Mouse (Mus musculus) forebrain, embryonic 13.5 days (tissue): ENCODE data around the gene Farp1. TPM values are rescaled to one million over a fixed set of nuclear protein-coding genes. Genes with fewer than 3 reads are reported as not detected.
A peak's percentile ranks its signal among the peaks of the same experiment; 100 is the strongest.
"Not testable (repeated sequence)": the region's sequence is repeated elsewhere in the genome, so short reads cannot be mapped to it uniquely, and the experiment has no call there.

Source experiments
- ATAC-seq: fragments of 200-750 bp; cut with Nextera tagmentation; 2 replicates; pipeline ENCODE4 v1.8.0; 2017
- H3K27ac ChIP-seq: fragments of 300-500 bp; sonication (generic); 2 replicates; pipeline ENCODE4 v1.5.1; 2015; ENCODE audit warnings: inconsistent platforms, mild to moderate bottlenecking, moderate library complexity
- H3K27me3 ChIP-seq: fragments of 300-500 bp; sonication (generic); 2 replicates; pipeline ENCODE4 v1.6.1; 2015; ENCODE audit warnings: mild to moderate bottlenecking, inconsistent platforms
- H3K36me3 ChIP-seq: fragments of 300-500 bp; sonication (generic); 2 replicates; pipeline ENCODE4 v1.6.1; 2015; ENCODE audit warnings: mild to moderate bottlenecking, inconsistent platforms; ENCODE audit not compliant: poor library complexity, severe bottlenecking
- H3K4me1 ChIP-seq: fragments of 300-500 bp; sonication (generic); 2 replicates; pipeline ENCODE4 v1.6.1; 2015; ENCODE audit warnings: inconsistent platforms
- H3K4me2 ChIP-seq: fragments of 300-500 bp; sonication (generic); 2 replicates; pipeline ENCODE4 v1.6.1; 2015; ENCODE audit warnings: inconsistent platforms, mild to moderate bottlenecking, moderate library complexity
- H3K4me3 ChIP-seq: fragments of 300-500 bp; sonication (generic); 2 replicates; pipeline ENCODE4 v1.5.1; 2015; ENCODE audit warnings: mild to moderate bottlenecking, inconsistent platforms
- H3K9ac ChIP-seq: fragments of 300-500 bp; sonication (generic); 2 replicates; pipeline ENCODE4 v1.6.1; 2015; ENCODE audit warnings: mild to moderate bottlenecking, inconsistent platforms
- H3K9me3 ChIP-seq: fragments of 300-500 bp; sonication (generic); replicated peaks from 2 replicates; pipeline ENCODE4 v1.6.1; 2016; ENCODE audit warnings: inconsistent platforms
- WGBS: fragments of 180-500 bp; shearing (Covaris S2); methylation state at CpG from one replicate; pipeline ENCODE4 v1.1.7; 2015; 5-methylcytosine and 5-hydroxymethylcytosine counted together
- polyA plus RNA-seq: library from polyadenylated mRNA; unstranded; fragments of >200 nt; fragmentation: Nextera tagmentation; extraction: Ambion mirVana; gene quantifications from 2 replicates; pipeline ENCODE4 v1.2.1, GENCODE M21; 2015

The Farp1 gene
- polyA plus RNA-seq, 1 experiment from 2014 or later, result 15.9 TPM

DNA sequence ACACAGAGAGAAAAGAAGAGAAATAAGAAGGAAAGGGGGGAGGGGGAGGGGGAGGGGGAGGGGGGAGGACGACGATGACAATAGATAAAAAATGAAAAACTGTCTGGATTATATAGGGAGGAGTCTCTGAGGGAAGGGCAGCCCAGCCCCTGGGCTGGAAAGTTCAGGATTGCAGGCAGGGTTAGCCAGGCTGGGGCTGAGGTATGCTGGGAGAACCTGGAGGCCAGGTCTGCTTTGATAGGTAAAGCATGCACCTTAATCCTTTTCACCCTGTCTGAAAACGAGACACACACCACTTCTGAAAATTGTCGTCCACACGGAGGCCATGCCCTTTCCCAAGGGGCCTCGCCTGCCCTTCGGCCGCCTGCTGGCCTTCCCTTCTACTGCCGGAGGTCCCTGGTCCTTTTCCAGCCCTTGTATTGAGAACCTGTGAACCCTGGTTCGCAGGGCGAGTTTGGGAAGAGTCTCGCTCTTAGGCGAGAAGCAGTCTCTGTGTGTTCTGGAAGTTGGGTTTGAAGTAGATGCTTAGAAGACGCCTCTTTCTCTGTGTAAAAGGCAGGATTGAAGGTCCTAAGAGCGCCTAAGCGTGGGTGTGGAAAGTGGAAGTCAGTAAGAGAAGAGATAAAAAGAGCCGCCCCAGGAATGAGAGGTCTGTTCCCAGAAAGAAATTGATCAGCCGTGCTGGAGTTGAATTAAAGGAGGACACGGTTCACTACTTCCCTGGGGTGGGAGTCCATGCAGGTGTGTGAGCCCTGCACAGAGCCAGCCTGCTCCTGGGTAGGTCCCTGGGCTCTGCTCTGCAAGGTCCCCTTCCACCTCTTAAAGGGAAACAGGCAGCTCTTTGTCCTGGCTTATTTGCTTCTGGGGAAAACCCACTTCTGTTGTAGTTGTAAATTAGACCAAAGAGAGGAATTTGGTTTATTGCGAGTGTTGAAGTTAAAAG is 94.1 kb downstream of the Farp1 start:
- Histone ChIP-seq H3K9me3 (no peaks in the 10 kb centered on the region), H3K4me2 (no peak overlapping the region), H3K27me3 (no peaks in the 10 kb centered on the region), H3K36me3 (no peaks in the 10 kb centered on the region), H3K4me3 (no peak overlapping the region), H3K4me1 (peaks cover 8% of the 10 kb centered on the region), H3K9ac (no peak overlapping the region), H3K27ac (no peak overlapping the region)
- WGBS, result 25% methylated on average over 18 of the region's 20 CpGs
- no peak for ATAC-seq

- not testable (repeated sequence) for H3K4me2 ChIP-seq, H3K4me1 ChIP-seq, H3K27ac ChIP-seq, H3K9ac ChIP-seq, H3K36me3 ChIP-seq, H3K9me3 ChIP-seq, ATAC-seq, H3K4me3 ChIP-seq, H3K27me3 ChIP-seq
- whole genome bisulfite sequencing, result 82% methylated on average over 1 of the region's 1 CpGs
Observed at GRCm38 (mm10) chr14:121130351-121130750, 95.4 kb downstream of the Farp1 start.

DNA sequence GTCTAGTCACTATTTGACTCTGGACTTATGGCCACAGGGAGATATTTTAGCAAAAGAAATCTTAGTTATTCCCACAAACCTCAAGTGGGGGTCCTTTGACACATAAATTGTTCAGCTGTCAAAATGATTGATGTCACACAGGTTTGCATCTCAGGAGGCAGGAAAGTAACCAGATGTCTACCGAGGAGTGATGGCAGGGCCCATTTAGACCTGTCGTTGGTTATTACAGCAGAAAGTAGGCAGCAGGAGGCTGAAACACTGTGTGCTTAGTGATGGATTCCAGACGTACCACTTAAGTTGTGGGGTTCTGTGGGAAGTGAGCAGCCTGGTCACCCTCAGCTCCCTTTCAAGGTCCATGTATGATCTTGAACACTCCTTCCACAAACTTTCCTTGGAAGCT is 99.4 kb downstream of the Farp1 start:
- no peak overlapping the region for H3K4me3 ChIP-seq
- no peak overlapping the region for H3K9ac ChIP-seq
- H3K4me2 ChIP-seq, result no peak overlapping the region
- no peaks in the 10 kb centered on the region for H3K36me3 ChIP-seq
- WGBS, result 57% methylated on average over 3 of the region's 3 CpGs
- H3K27ac ChIP-seq, result no peak overlapping the region
- no peaks in the 10 kb centered on the region for H3K9me3 ChIP-seq
- no peaks in the 10 kb centered on the region for H3K27me3 ChIP-seq
- peaks cover 7% of the 10 kb centered on the region for H3K4me1 ChIP-seq
- no peak for ATAC-seq

DNA sequence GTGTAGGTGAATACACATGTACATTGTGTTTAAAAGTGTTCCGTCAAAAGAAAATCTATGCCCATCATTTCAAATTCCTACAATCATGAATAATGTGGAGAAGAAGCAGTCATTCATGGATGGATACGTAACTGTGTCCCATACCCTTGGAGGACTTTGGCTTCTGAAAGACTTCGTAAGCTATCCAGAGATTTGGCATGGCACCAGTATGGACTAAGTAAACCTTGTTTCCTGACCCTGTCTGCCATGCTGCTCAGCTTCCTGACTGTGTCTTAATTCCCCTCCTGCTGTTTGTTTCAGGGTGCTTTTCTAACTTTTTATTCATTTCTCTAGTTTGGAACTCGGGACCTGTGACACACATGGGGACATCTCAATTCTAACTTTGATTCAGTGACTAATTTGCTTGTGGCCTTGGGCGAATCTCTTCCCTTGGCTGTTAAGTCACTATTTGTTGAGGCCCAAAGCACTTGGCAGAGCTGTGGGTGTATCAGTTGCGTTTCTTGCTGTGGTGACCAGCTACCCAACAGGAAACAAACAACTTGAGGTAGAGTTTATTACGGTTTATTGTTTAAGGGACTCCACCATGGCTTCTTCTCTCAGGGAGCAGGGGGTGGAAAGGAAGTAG is 108.9 kb downstream of the Farp1 start:
- no peak for ATAC-seq
- Histone ChIP-seq H3K27me3 (no peaks in the 10 kb centered on the region), H3K9ac (no peak overlapping the region), H3K36me3 (no peaks in the 10 kb centered on the region), H3K27ac (no peak overlapping the region), H3K4me2 (no peak overlapping the region), H3K4me3 (no peak overlapping the region), H3K4me1 (peaks cover 28% of the 10 kb centered on the region), H3K9me3 (no peaks in the 10 kb centered on the region)
- 92% methylated on average over 7 of the region's 7 CpGs for WGBS

GRCm38 (mm10) chr14:121144496-121144895 is 109.5 kb downstream of the Farp1 start:
- Histone ChIP-seq H3K9ac (no peak overlapping the region), H3K4me1 (peaks cover 28% of the 10 kb centered on the region), H3K4me2 (no peak overlapping the region), H3K27me3 (no peaks in the 10 kb centered on the region), H3K4me3 (no peak overlapping the region), H3K36me3 (no peaks in the 10 kb centered on the region), H3K9me3 (no peaks in the 10 kb centered on the region), H3K27ac (no peak overlapping the region)
- 75% methylated on average over 2 of the region's 2 CpGs for WGBS
- no peak for ATAC-seq

DNA sequence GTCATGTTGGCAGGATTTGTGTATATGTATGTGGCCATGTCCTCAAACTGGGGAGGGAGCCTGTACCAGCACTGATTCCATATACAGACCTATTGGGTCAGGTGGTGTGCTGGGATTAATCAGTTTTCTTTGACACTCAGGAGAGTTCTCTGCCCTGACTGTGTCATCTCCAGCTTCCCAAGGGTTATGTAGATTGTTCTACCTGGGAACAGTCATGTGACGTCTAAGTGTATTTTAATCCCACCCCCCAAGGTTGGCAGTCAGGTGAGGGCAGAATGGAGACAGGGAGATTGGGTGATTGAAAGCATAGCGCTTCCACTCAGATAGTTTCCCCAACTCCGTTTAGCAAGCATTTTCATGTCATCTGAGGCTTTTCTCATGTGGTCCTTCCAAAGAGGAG is 110.3 kb downstream of the Farp1 start:
- Histone ChIP-seq H3K9ac (no peak overlapping the region), H3K27me3 (no peaks in the 10 kb centered on the region), H3K36me3 (no peaks in the 10 kb centered on the region), H3K4me1 (peaks cover 26% of the 10 kb centered on the region), H3K4me3 (no peak overlapping the region), H3K27ac (no peak overlapping the region), H3K4me2 (no peak overlapping the region), H3K9me3 (no peaks in the 10 kb centered on the region)
- 62% methylated on average over 3 of the region's 3 CpGs for WGBS
- no peak for ATAC-seq

DNA sequence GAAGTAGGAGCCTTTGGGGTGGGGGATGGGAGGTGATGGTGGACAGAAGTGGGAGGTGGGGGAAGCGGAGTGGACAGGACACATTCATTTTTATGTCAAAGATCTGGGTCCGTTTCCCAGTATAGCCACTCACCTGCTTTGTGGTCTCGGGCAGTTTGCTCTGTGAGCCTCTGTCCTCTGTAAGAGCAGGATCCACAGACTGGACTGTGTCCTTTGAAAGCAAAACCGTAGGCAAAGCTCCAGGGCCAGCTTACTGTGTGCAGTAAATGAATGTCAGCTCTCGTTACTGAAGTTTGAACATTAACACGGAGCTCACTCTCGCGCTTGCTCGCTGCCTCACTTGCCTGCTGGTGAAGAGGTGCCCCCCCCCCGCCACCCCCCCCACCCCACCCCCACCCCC is 110.7 kb downstream of the Farp1 start:
- H3K4me1 ChIP-seq, result peaks cover 27% of the 10 kb centered on the region
- no peaks in the 10 kb centered on the region for H3K27me3 ChIP-seq
- WGBS, result 38% methylated on average over 9 of the region's 10 CpGs
- H3K4me3 ChIP-seq, result no peak overlapping the region
- ATAC-seq, result no peak
- H3K9ac ChIP-seq, result no peak overlapping the region
- no peaks in the 10 kb centered on the region for H3K9me3 ChIP-seq
- H3K27ac ChIP-seq, result no peak overlapping the region
- H3K4me2 ChIP-seq, result no peak overlapping the region
- no peaks in the 10 kb centered on the region for H3K36me3 ChIP-seq

GRCm38 (mm10) chr14:121146213-121146612 is 111.2 kb downstream of the Farp1 start:
- ATAC-seq, result no peak
- peaks cover 24% of the 10 kb centered on the region for H3K4me1 ChIP-seq
- H3K36me3 ChIP-seq, result no peaks in the 10 kb centered on the region
- no peaks in the 10 kb centered on the region for H3K9me3 ChIP-seq
- no peaks in the 10 kb centered on the region for H3K27me3 ChIP-seq
- no peak overlapping the region for H3K9ac ChIP-seq
- no peak overlapping the region for H3K27ac ChIP-seq
- 73% methylated on average over 7 of the region's 7 CpGs for WGBS
- H3K4me2 ChIP-seq, result no peak overlapping the region
- no peak overlapping the region for H3K4me3 ChIP-seq

- no peak for ATAC-seq
- 88% methylated on average over 3 of the region's 3 CpGs for WGBS
Observed at GRCm38 (mm10) chr14:121147026-121147425, 112.0 kb downstream of the Farp1 start.

DNA sequence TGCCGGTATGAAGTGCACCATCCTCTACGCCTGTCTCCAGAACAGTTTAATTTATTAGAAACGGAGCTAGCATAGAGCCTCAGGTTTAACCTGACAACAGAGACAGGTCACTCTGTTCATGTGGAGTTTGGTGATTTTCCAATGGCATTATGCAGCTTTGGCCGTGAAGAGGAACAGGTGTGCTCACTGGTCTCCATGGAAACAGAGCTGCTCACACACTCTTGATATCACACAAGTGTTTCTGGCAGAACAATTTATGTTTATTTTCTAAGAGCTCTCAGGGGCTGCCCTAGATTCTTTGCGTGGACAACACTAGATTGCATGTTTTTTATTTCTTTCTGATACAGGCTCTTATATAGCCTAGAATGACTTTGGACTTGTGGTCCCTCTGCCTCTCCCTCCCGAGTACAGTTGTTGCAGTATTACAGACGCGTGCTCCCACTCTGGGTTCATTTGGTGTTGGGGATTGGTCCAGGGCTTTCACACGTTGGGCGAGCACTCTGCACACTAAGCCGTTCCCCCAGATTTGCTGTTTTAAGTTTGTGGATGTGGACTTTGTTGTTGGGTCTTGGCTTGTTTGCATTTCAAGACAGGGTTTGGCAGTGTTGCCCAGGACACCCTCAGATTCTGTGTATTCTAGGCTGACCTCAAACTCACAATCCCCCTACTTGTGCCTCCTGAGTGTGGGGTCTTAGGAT is 113.2 kb downstream of the Farp1 start:
- Histone ChIP-seq H3K27ac (no peak overlapping the region), H3K4me1 (peaks cover 44% of the 10 kb centered on the region), H3K4me2 (no peak overlapping the region), H3K9ac (no peak overlapping the region), H3K9me3 (no peaks in the 10 kb centered on the region), H3K4me3 (no peak overlapping the region), H3K27me3 (no peaks in the 10 kb centered on the region), H3K36me3 (no peaks in the 10 kb centered on the region)
- 82% methylated on average over 11 of the region's 11 CpGs for WGBS
- ATAC-seq, result no peak

More at GRCm38 (mm10) chr14:121147026-121147425, 112.0 kb downstream of the Farp1 start:
- Histone ChIP-seq H3K9ac (no peak overlapping the region), H3K4me1 (peaks cover 32% of the 10 kb centered on the region), H3K27ac (no peak overlapping the region), H3K9me3 (no peaks in the 10 kb centered on the region), H3K36me3 (no peaks in the 10 kb centered on the region), H3K4me2 (no peak overlapping the region), H3K27me3 (no peaks in the 10 kb centered on the region), H3K4me3 (no peak overlapping the region)

DNA sequence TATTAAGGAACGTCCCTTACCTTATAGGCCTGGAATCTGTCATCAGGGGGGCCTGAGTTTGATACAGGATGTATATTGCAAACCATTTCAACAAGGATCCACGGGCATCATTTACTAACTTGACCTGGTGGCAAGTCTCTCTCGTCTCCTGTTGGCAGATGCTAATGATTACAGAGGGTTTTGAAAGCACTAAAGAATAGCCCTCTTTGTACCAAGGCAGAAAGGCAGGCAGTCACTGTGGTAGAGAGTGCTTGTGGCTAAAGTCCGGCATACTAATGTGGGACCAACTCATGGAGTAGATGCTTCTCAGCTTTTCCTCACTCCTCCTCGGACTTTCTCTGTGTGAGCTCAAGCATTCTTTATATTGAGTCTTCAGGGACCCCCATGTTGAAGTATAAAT is 115.0 kb downstream of the Farp1 start:
- Histone ChIP-seq H3K4me3 (no peak overlapping the region), H3K9ac (no peak overlapping the region), H3K9me3 (no peaks in the 10 kb centered on the region), H3K4me1 (peaks cover 48% of the 10 kb centered on the region), H3K4me2 (no peak overlapping the region), H3K27ac (no peak overlapping the region), H3K27me3 (no peaks in the 10 kb centered on the region), H3K36me3 (no peaks in the 10 kb centered on the region)
- WGBS, result 64% methylated on average over 5 of the region's 5 CpGs
- ATAC-seq, result no peak

- ATAC-seq, result peak; percentile 25
Observed at GRCm38 (mm10) chr14:121151837-121152236, 116.8 kb downstream of the Farp1 start.

More at GRCm38 (mm10) chr14:121151837-121152236, 116.8 kb downstream of the Farp1 start:
- no peak overlapping the region for H3K9ac ChIP-seq
- H3K27ac ChIP-seq, result peak overlapping the region; percentile 0; the same call in 1 of the 2 replicates
- no peaks in the 10 kb centered on the region for H3K9me3 ChIP-seq
- WGBS, result 82% methylated on average over 10 of the region's 10 CpGs
- H3K4me3 ChIP-seq, result no peak overlapping the region
- H3K27me3 ChIP-seq, result no peaks in the 10 kb centered on the region
- H3K4me1 ChIP-seq, result peaks cover 41% of the 10 kb centered on the region
- H3K4me2 ChIP-seq, result no peak overlapping the region
- H3K36me3 ChIP-seq, result no peaks in the 10 kb centered on the region
